Mouse (Mus musculus): ENCODE results near the gene Olfr968.

The Olfr968 gene

GRCm38 (mm10) chr9:39783153-39783552 lies at the start of gene Olfr968:
TSS of gene Olfr968 (minus strand) at chr9:39783253.
- DNase-seq (ENCODE audit: low spot score): no peak

DNA sequence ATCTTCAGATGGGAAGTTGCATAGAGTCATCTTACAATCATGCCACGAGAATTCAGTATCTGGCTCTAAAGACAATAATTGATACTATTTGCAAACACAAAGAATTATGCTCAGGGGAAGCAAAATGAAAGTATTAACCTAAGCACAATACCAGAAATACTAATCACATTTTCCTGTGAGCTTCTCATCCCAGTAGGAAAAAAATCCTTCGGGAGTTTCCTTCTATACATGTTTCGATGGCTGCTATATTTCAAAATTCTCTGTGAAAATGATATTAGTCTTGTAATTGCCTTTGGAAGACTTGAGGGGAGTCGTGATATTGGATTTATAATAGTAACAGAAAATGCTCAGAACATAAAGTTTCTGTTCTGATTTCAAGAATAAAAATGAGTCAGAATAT lies 25.5 kb upstream of the Olfr968 start, which contains the start of gene Olfr970:
TSS of gene Olfr970 (plus strand) at position 301 of the 400 bp plus-strand sequence.
- DNase-seq (ENCODE audit: low spot score): no peak

- DNase-seq (ENCODE audit: low spot score): no peak
Observed at GRCm38 (mm10) chr9:39790558-39790957, 7.5 kb upstream of the Olfr968 start, which contains the start of gene Olfr969. TSS of gene Olfr969 (plus strand) at chr9:39790945.

DNA sequence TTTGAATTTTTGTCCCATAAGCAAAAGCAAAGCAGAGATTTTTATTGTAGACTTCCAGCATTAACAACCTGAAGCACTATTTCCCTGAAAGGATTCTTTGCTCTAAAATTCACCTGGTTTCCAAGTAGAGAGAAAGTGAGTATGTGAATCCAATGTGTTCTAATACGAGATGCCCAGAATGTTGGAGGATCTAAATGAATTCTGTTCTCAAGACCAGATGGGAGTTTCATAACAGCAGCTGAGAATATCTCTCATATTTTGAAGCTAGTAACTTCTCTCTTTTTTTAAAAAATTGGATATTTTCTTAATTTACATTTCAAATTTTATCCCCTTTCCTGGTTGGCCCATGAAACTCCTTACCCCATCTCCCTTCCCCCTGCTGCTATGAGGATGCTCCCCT lies 36.6 kb downstream of the Olfr968 start:
- DNase-seq (ENCODE audit: low spot score): no peak

DNA sequence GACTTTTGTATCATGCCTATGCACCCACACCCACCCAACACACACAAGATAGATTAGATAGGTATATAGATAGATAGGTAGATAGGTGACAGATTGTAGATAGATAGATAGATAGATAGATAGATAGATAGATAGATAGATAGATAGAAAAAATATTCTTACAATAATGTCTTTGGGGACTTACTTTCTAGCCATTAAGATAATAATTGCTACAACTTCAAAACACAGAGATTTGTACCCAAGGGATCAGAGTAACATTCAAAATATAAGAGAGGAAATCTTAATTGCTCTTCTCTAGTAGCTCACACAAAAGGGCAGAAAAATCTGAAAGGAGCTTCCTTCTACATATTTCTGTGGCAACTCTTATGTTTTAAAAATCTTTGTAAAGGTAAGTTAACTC lies 37.1 kb downstream of the Olfr968 start, which contains the start of gene Olfr967:
TSS of gene Olfr967 (plus strand) at position 301 of the 400 bp plus-strand sequence.
- DNase-seq (ENCODE audit: low spot score): no peak

DNA sequence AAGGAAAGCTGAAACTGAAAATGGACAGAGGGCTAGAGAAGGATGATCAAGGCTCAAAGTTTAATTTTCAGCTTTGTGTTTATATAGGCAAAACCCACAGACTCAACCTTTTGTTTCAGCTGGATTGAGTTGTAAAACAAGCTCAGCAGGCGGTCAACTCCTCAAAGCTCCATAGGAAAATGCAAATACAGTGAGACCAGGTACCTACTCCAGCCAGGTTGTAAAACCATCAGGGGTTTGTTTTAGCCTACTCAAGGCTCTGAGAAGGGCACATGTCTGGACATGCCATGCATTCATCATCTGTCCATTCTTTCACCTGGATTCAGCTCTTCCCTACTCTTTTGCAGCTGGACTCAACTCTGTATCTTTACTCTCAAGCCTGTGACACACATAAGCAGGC lies 42.3 kb downstream of the Olfr968 start:
- DNase-seq (ENCODE audit: low spot score): no peak

GRCm38 (mm10) chr9:39730678-39731077 lies 52.4 kb downstream of the Olfr968 start, which contains the start of gene Olfr150:
TSS of gene Olfr150 (plus strand) at chr9:39730978.
- DNase-seq (ENCODE audit: low spot score): no peak
